In genomic region chr7:31050487-31050886, GRCm38 (mm10) we compare ENCODE assay signal across 9 mouse cellular contexts. TPM values are rescaled to one million over a fixed set of nuclear protein-coding genes. Genes with fewer than 3 reads are reported as not detected.
A peak's percentile ranks its signal among the peaks of the same experiment; 100 is the strongest.
DNase-seq lines count a peak whose midpoint lies in the region; ATAC-seq lines count a peak whose summit lies in the region.
"Had no signal": no experiment of that assay in that cellular context is flagged by ENCODE, and none has a peak within 500 bp of the region (broad histone marks: within the 10 kb centered on the region; RNA-seq: fewer than 3 reads in every experiment).

No protein-coding gene starts in this region.

- no peaks in the 10 kb centered on the region for H3K9me3 ChIP-seq in limb, embryonic 15.5 days

- WGBS in limb, embryonic 15.5 days, result 5% methylated on average over 6 of the region's 6 CpGs

- no peak overlapping the region for H3K9ac ChIP-seq in limb, embryonic 15.5 days

- H3K4me1 ChIP-seq in limb, embryonic 15.5 days, result peaks cover 64% of the 10 kb centered on the region

- H3K4me2 ChIP-seq in limb, embryonic 15.5 days, result peak overlapping the region; percentile 39

- no peak overlapping the region for H3K27ac ChIP-seq in limb, embryonic 15.5 days

- no peak for ATAC-seq in limb, embryonic 15.5 days (ENCODE audit: insufficient number of reproducible peaks, low FRiP score, low TSS enrichment, low read depth)

- peak; percentile 38 to 55 for DNase-seq in cerebellum, postnatal 10 days
- no peak for DNase-seq in cerebellum, adult 8-10 months
- DNase-seq in right cerebral cortex, postnatal 10 days (ENCODE audit: low spot score in 2 of 2), result peak; percentile 36 to 49
- no peak for DNase-seq in right cerebral cortex, postnatal 25 days
- no peak for DNase-seq in retina, postnatal 1 day
- DNase-seq in ovary, postnatal 14 days (ENCODE audit: low spot score), result no peak
- no peak for DNase-seq in thymus, postnatal 4 days

- peaks cover 61% of the 10 kb centered on the region for H3K27me3 ChIP-seq in limb, embryonic 15.5 days

- H3K36me3 ChIP-seq in limb, embryonic 15.5 days, result no peaks in the 10 kb centered on the region

- H3K4me3 ChIP-seq in limb, embryonic 15.5 days, result peak overlapping the region; percentile 27

RNA-seq across cellular contexts. Expression of gene Fxyd7, which starts 0.8 kb away (rescaled TPM):
- 13.1 and 19.0 TPM in 2 replicates for polyA plus RNA-seq in limb, embryonic 15.5 days (2015; fragmentation: Nextera tagmentation; extraction: Ambion mirVana)
- polyA plus RNA-seq: inflammation-experienced regulatory T-cells, adult 6 months had no signal

RNA-seq across cellular contexts. Expression of gene Fxyd1, which starts 6.5 kb away (rescaled TPM):
- 107 and 155 TPM in 2 replicates for polyA plus RNA-seq in limb, embryonic 15.5 days (2015; fragmentation: Nextera tagmentation; extraction: Ambion mirVana)

RNA-seq across cellular contexts. Expression of gene Fxyd5, which starts 8.2 kb away (rescaled TPM):
- polyA plus RNA-seq in limb, embryonic 15.5 days (2015; fragmentation: Nextera tagmentation; extraction: Ambion mirVana), result 42.3 and 52.6 TPM in 2 replicates

RNA-seq across cellular contexts. Expression of gene Lgi4, which starts 8.7 kb away (rescaled TPM):
- 0.58 and 0.88 TPM in 2 replicates for polyA plus RNA-seq in limb, embryonic 15.5 days (2015; fragmentation: Nextera tagmentation; extraction: Ambion mirVana)

RNA-seq across cellular contexts. Expression of gene Fxyd3, which starts 26.0 kb away (rescaled TPM):
- polyA plus RNA-seq in limb, embryonic 15.5 days (2015; fragmentation: Nextera tagmentation; extraction: Ambion mirVana), result 76.1 and 91.8 TPM in 2 replicates

Comparison
In these comparisons a context has a peak if more than half of its experiments do, and no peak if none do; other contexts are left out.
1. DNase-seq: peak in cerebellum, postnatal 10 days (2 of 2) and right cerebral cortex, postnatal 10 days (2 of 2); none in cerebellum, adult 8-10 months (single experiment), right cerebral cortex, postnatal 25 days (single experiment), retina, postnatal 1 day (single experiment), ovary, postnatal 14 days (single experiment) and thymus, postnatal 4 days (single experiment).